In genomic region chr7:80221179-80221750, GRCm38 (mm10) we compare ENCODE assay signal across 19 mouse cellular contexts. TPM values are rescaled to one million over a fixed set of nuclear protein-coding genes. Genes with fewer than 3 reads are reported as not detected.
"Had no signal": no experiment of that assay in that cellular context is flagged by ENCODE, and none has a peak within 500 bp of the region (broad histone marks: within the 10 kb centered on the region; RNA-seq: fewer than 3 reads in every experiment).

No protein-coding gene starts in this region.

- H3K4me2 ChIP-seq: lung, embryonic 15.5 days; midbrain, embryonic 11.5 days; midbrain, embryonic 13.5 days; midbrain, embryonic 15.5 days; neural tube, embryonic 12.5 days; stomach, embryonic 15.5 days had no signal

- DNase-seq: lung, adult 2 months; lung, postnatal 14 days; lung, postnatal 36 days; right cerebral cortex, postnatal 14 days; thymus, adult 2 months; thymus, postnatal 25 days; thymus, postnatal 4 days had no signal

- ATAC-seq: lung, postnatal 0 days; midbrain, embryonic 13.5 days; midbrain, embryonic 15.5 days had no signal

- H3K4me3 ChIP-seq: lung, embryonic 15.5 days; megakaryocyte, embryonic 14.5 days; midbrain, embryonic 13.5 days; midbrain, embryonic 15.5 days; neural tube, embryonic 12.5 days; stomach, embryonic 15.5 days had no signal

- H3K4me1 ChIP-seq: lung, embryonic 15.5 days; midbrain, embryonic 13.5 days; midbrain, embryonic 15.5 days; neural tube, embryonic 12.5 days; stomach, embryonic 15.5 days had no signal

- H3K9me3 ChIP-seq: lung, embryonic 15.5 days; megakaryocyte, embryonic 14.5 days; midbrain, embryonic 13.5 days; midbrain, embryonic 15.5 days; neural tube, embryonic 12.5 days; stomach, embryonic 15.5 days had no signal

- H3K9ac ChIP-seq: lung, embryonic 15.5 days; midbrain, embryonic 13.5 days; midbrain, embryonic 15.5 days; neural tube, embryonic 12.5 days; stomach, embryonic 15.5 days had no signal

- H3K27me3 ChIP-seq: lung, embryonic 15.5 days; megakaryocyte, embryonic 14.5 days; midbrain, embryonic 13.5 days; midbrain, embryonic 15.5 days; neural tube, embryonic 12.5 days; stomach, embryonic 15.5 days had no signal

- H3K27ac ChIP-seq: lung, embryonic 15.5 days; macrophage; midbrain, embryonic 13.5 days; midbrain, embryonic 15.5 days; neural tube, embryonic 12.5 days; stomach, embryonic 15.5 days; stomach, postnatal 0 days had no signal

RNA-seq across cellular contexts. Expression of gene Ttll13, which starts 24.9 kb away (rescaled TPM):
- total RNA-seq: megakaryocyte progenitor cell, adult 5-6 weeks; monocyte, adult 5-6 weeks had no signal
